Mouse (Mus musculus): ENCODE measurements around the gene Herc6.
"Not testable (repeated sequence)": the region's sequence is repeated elsewhere in the genome, so short reads cannot be mapped to it uniquely, and the experiment has no call there.

Herc6 gene

DNA sequence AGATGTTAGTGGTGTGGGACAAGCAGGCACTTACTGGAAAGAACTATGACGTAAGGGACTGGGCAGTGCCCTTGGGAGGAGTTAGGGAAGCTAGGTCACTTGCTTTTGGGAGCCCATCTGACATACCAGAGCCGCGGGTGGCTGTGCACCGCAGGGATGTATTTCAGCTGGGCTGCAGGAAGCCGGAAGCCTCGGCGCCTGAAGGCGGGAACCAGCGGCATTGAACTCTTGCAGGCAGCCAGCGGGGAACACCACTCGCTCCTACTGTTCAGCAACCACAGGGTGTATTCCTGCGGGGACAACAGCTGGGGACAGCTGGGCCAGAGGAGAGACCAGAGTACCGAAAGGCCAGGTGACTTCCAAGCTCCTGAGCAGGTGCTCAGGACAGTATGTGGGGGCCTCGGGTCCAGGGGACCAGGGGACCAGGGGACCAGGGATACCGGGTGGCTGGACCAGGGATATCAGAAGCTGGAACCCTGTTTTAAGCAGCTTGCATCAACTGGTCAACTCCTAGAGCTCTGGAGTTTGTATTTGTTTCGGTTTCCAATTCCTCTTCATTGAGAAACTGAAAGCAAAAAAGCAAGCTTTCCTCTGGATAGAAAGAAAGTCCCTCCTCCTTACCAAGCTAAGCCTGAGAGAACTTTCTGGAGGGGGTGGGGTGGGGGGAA lies at the start of gene Herc6:
TSS of gene Herc6 (plus strand) at position 120 of the 668 bp plus-strand sequence.
- in situ Hi-C loops (cut with MboI; ENCODE audit: low pct_unique_long_range_greater_than_20kb in 1 of 2, low sequenced_read_pairs in 2 of 2, unreplicated experiment in 1 of 2) = no loop called here

DNA sequence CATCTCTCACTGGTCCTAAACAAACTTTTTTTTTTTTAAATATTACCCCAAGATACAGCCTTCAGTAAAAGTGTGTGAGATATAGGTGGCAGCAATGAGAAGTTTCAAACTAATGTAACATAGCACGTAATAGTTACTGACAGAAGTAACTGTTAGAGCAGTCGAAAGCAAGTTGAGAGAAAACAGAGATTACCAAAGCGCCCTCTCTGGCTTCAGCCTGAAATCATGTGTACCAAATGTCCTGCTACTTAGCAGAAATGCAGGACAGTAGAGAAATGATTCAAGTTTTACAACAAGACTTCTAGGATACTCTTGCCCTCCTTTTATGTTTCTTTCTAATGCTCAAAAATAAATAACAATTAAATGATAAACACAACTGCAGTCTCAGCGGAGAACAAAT lies 49.8 kb upstream of the Herc6 start:
- in situ Hi-C loops (cut with MboI; ENCODE audit: low pct_unique_long_range_greater_than_20kb in 1 of 2, low sequenced_read_pairs in 2 of 2, unreplicated experiment in 1 of 2) = no loop called here

DNA sequence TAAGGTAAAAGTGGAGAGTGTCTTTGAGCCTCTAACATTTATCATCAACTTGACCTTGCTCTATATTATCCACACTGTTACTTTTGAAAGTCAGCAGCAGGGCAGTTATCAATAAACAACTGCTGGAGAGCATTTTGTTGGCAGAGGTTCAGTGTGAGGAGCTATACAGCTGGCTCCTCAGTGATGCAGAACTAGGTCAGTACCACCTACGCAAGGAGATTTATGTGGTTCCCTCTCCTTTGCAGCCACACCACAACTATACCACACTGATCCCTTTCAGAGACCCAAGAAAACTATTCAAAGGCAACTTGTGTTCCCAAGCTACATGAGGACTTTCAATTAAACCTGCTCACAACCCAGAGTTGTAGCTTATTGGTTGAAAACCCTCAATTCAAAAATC lies 49.4 kb upstream of the Herc6 start:
- in situ Hi-C loops (cut with MboI; ENCODE audit: low pct_unique_long_range_greater_than_20kb in 1 of 2, low sequenced_read_pairs in 2 of 2, unreplicated experiment in 1 of 2) = no loop called here

DNA sequence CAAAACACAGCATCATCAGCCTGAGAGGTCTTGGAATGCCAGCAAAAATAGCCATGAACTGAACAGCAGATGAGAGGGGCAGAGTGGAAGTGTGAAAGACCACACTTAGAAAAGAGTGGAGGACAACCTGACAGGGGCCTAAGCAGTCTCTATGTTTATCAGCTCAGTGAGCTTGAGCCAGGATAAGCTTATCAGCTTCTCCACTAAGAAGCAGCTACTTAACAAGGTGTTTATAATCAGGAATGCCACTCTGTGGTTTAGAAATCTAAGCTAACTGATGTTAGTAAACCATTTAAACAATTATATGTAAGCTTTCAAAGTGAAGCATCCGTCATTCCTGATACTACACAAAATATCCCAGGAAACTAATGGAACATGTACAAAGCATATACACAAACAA lies 48.8 kb upstream of the Herc6 start:
- in situ Hi-C loops (cut with MboI; ENCODE audit: low pct_unique_long_range_greater_than_20kb in 1 of 2, low sequenced_read_pairs in 2 of 2, unreplicated experiment in 1 of 2) = no loop called here

DNA sequence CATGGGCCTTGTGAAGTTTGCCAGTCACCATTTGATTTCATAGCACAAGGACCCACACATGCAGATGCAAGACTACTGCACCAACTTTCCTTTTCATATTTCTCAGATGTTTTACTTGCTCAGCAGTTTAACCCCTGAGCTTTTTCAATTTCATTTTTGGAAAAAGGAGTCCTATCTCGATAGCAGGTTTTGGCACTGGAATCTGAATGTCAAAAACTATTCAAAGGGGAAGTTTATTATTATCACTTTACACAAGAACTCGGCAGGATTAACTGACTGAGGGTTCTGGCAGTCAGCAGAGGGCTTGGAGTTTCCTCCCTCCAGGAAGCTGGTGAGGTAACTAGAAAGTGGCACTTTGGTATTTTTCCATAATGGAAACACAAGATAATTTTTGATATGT lies 47.4 kb upstream of the Herc6 start:
- in situ Hi-C loops (cut with MboI; ENCODE audit: low pct_unique_long_range_greater_than_20kb in 1 of 2, low sequenced_read_pairs in 2 of 2, unreplicated experiment in 1 of 2) = no loop called here

DNA sequence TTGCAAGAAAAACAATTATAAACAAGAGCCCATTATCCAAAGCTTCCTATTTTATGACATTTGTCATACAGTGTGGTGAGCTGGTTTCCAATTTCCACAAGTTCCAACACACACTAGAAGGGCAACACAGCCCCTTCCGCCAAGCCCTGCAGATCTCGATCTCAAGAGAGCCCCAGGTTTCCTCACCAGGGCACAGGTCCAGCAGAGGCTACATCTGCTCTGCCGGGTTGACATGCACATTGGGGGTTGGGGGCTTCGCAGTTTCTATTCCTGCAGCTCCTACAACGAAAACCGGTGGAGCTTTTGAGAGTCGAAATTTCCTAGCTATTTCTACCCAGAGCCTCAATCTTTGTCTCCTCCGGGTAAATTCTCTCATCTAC lies 46.6 kb upstream of the Herc6 start:
- in situ Hi-C loops (cut with MboI; ENCODE audit: low pct_unique_long_range_greater_than_20kb in 1 of 2, low sequenced_read_pairs in 2 of 2, unreplicated experiment in 1 of 2) = no loop called here

DNA sequence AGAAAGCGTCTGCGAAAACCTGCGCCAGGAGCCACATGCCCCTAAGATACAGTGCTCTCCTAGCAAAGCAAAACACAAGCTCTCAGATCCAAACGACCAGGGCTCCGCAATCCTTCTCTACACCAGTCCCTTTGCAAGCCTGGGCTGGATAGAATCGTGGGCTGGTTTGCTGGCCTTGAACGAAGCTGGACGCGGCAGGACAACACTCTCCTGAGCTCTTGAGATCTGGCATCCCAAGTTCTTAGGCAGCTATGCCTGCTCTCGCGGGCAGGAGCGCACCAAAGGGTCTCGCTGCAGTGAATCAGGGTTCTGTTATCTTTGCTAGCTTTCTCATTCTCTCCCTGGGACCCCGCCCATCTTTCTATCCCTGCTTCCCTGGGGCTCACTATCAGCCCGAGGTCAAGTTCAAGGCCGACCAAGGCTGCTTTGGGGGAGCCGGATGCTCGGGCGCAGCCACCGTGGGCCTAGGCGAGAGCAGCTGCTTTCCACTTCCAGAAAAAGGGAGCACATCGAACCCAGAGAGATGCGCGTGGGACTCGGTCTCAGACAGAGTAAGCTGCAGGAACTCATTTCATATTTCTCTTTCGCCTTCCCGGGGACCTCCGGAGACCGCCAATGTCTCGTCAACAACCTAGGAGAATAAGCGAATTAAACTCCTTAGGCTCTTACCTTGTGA lies 46.1 kb upstream of the Herc6 start:
- in situ Hi-C loops (cut with MboI; ENCODE audit: low pct_unique_long_range_greater_than_20kb in 1 of 2, low sequenced_read_pairs in 2 of 2, unreplicated experiment in 1 of 2) = no loop called here

DNA sequence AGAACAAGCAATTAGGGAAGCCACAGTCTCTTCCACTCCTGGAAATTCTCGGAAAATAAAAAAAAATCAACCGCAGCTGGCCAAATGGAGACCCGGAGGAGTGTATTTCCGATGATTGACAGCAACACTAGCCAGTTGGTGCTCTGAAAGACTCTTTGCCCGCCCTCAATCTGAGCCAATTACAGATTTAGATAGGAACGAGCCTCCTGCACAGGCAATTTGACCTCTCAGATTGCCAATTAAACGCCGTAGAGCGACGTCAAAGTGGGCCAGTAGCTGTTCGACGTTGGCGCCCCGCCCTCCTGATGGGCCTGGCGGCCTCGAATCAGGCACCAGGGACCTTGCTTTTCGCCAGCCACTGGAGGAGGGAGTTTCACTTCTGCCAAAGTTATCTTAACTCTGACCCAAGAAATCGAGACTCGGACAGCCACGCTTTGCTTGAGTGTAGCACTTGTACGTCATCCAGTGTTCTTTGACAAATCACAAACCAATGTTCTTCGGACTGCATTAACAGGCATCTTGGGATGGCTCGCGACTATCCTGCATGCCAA lies 45.3 kb upstream of the Herc6 start, which contains the start of gene Ppm1k:
TSS of gene Ppm1k (minus strand) at position 83 of the 551 bp plus-strand sequence.
- in situ Hi-C loops (cut with MboI; ENCODE audit: low pct_unique_long_range_greater_than_20kb in 1 of 2, low sequenced_read_pairs in 2 of 2, unreplicated experiment in 1 of 2) = no loop called here

DNA sequence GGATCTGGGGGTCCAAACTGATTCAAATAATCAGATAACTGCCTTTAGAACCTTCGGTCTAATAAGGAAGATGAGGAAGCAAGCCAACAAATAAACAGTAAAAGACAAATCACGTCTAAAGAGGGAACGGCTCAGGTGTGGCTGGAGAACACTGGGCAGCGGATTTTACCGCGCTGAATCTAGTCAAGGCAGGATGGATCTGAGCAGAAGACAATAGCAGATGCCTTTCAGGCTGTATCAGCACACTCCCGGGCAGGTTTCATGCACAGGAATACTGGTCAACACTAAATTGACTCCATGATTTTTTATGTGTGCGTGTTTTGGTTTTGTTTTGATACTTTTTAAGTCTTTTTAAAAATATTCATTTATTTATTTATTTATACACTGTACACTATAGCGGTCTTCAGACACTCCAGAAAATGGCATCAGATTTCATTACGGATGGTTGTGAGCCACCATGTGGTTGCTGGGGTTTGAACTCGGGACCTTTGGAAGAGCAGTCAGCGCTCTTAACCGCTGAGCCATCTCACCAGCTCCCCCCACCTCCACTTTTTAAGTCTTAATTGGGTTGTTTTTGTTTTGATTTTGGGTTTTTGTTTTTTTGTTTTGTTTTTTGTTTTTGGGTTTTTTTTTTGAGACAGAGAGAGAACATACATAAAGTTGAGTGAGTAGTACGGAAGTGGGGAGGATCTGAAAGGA lies 44.7 kb upstream of the Herc6 start:
- in situ Hi-C loops (cut with MboI; ENCODE audit: low pct_unique_long_range_greater_than_20kb in 1 of 2, low sequenced_read_pairs in 2 of 2, unreplicated experiment in 1 of 2) = no loop called here

DNA sequence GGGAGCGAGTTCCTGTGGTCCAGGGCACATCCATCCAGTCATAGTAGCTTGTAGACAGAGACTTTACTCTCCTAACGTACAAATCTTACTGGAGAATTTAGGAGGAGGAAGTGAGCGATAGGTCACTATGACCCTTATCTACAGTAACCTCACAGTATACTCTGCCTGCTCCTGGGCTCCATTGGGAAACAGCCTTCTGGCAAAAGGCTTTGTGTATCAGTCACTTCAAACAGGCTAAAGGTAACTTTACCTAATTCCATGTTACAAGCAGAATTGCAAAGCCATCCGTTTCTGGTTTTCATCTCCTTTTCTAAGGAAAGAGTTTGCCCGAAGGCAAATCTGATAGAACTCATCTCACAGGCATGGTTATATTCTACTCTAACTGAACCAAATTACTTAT lies 42.9 kb upstream of the Herc6 start:
- in situ Hi-C loops (cut with MboI; ENCODE audit: low pct_unique_long_range_greater_than_20kb in 1 of 2, low sequenced_read_pairs in 2 of 2, unreplicated experiment in 1 of 2) = no loop called here

DNA sequence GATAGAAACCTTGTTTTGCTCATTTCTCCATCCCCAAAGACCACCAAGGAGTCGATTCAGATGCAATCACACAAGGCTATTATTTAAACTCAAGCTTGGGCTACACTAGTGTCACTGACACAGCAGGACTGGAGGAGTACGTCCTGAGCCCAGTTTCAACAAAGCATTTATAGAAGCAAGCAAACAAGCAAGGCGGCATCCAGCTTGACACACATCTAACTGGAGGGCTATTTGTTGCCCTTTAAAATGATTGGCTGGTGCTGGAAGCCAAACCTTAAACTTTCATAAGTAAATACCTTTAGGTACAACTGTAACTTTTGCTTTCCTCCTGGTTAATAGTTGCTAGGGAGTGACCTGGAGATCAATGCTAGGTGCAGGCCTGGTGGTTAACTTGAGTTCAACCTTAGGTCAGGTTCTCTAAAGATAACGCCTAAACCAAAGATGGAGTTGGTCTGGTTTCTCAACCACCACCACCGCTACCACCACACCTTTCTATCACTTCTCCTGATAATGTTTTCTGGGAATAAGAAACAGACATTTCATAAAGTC lies 39.8 kb upstream of the Herc6 start:
- in situ Hi-C loops (cut with MboI; ENCODE audit: low pct_unique_long_range_greater_than_20kb in 1 of 2, low sequenced_read_pairs in 2 of 2, unreplicated experiment in 1 of 2) = no loop called here

DNA sequence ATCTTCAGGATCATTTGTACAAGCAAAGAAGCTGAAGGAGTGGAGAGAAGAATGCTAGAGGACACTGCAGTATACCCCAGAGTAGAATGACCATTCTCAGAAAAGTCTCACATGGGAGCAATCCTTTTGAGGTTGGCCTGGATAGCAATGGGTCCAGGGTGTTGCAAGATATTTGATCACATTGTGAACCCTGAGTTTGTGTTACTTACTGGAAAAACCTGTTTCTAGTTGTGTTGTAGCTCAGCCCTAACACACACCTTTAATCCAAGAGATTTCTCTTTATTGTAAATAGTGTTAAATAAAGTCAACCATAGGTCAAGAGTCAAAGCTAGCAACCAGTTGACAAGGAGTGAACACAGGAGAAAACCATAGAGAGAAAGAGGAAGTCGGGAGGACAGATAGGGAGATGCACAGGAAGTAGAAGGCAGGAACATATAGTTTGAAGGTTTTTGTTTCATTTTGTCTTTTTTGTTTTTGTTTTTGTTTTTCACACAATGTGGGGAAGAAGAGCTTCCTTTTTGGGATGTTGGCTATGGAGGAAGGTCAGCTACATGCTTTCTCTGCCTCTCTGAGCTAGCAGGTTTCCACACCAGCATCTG lies 39.0 kb upstream of the Herc6 start:
- in situ Hi-C loops (cut with MboI; ENCODE audit: low pct_unique_long_range_greater_than_20kb in 1 of 2, low sequenced_read_pairs in 2 of 2, unreplicated experiment in 1 of 2) = no loop called here

DNA sequence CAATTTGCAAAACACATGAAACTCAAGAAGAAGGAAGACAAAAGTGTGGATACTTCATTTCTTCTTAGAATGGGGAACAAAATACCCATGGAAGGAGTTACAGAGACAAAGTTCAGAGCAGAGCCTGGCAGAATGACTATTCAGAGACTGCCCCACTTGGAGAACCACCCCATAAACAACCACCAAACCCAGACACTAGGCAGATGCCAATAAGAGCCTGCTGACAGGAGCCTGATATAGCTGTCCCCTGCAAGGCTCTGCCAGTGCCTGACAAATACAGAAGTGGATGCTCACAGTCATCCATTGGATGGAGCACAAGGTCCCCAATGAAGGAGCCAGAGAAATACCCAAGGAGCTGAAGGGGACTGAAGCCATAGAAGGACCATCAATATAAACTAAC lies 37.2 kb upstream of the Herc6 start:
- in situ Hi-C loops (cut with MboI; ENCODE audit: low pct_unique_long_range_greater_than_20kb in 1 of 2, low sequenced_read_pairs in 2 of 2, unreplicated experiment in 1 of 2) = not testable (repeated sequence)

DNA sequence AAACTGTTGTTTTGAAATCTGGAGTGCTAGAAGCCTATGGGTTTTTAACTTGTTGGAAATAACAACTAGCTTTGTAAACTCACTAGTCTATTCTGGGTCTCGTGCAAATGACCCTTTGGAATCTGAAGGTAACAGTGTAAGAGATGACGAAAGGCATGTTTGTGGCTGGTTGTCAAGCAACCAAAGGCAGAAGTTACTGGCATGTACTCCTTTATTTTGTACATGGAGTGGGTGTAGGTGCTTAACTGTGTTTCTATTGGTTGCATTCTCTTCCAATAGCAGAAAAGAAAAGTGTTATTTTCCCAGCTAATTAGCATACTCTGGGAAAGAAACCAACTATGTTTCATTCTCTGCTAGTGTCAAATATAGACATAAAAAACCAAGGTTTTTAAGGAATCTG lies 35.9 kb upstream of the Herc6 start:
- in situ Hi-C loops (cut with MboI; ENCODE audit: low pct_unique_long_range_greater_than_20kb in 1 of 2, low sequenced_read_pairs in 2 of 2, unreplicated experiment in 1 of 2) = no loop called here

DNA sequence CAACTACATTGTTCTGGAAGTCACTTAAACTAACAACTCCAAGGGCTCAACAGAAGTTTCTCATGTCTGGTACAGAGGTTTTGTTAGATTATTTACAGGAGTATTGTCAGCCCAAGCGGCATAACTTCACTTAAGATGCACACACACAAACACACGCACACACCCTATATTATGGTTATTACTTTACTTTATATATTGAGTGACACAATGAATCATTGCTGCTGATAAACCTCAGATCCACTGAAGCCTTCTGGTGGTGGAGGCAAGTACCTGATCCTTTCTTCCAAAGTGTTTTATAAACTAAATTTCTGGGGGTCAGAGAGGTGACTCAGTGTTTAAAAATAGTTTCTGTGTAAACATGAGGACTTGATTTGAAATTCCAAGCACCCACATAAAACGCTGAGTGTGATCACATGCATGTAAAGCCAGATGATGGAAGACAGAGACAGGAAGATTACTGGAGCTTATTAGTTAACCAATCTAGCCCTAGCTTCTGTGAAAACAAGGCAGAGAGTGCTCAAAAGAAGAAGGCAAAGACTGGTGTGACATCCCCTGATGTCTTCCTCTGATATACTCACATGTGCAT lies 29.5 kb upstream of the Herc6 start:
- in situ Hi-C loops (cut with MboI; ENCODE audit: low pct_unique_long_range_greater_than_20kb in 1 of 2, low sequenced_read_pairs in 2 of 2, unreplicated experiment in 1 of 2) = loop anchor here in 1 of 2 experiments (25.0 kb wide), 1 partner anchor 739 kb away; no protein-coding TSS in a partner anchor

DNA sequence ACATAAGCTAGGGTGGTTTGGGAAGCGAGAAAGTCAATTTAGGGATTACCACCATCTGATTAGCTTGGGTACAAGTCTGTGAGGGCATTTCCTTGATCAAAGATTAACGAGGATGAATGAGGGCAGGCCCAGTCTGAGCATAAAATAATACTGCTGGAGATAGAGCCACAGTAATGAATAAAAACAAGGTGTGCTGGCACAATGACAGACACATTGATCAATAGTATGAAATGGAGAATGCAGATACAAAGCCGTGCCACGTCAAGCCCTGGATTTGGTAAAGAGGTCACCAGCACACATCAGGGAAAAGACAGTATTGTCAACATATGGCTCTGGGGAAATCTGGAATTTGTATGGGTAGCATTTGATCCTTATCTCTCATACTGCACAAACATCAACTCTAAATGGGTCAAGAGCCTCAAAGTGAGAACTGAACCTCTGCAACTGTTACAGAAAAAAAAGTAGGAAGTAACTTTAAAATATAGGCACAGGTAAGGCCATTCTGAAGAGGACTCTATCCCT lies 22.9 kb upstream of the Herc6 start:
- in situ Hi-C loops (cut with MboI; ENCODE audit: low pct_unique_long_range_greater_than_20kb in 1 of 2, low sequenced_read_pairs in 2 of 2, unreplicated experiment in 1 of 2) = loop anchor here in 1 of 2 experiments (25.0 kb wide), 1 partner anchor 746 kb away; no protein-coding TSS in a partner anchor

DNA sequence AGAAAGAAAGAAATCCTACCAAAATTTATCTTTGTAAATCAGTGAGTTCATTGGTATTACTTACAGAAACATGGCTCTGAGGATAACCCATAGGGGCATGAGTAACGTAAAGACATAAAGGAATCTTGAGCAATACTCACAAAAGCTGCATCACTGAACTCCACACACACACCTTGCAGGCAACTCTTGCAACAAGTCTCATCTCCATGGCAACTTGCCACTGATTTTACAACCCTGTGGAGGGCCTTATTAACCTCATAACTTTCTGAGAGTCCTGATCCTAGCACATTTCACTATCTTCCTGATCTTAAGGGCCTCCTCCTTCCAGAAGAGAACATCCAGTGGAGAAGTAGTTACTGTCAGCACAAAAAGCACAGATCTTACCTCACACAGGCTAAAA lies 17.3 kb upstream of the Herc6 start:
- in situ Hi-C loops (cut with MboI; ENCODE audit: low pct_unique_long_range_greater_than_20kb in 1 of 2, low sequenced_read_pairs in 2 of 2, unreplicated experiment in 1 of 2) = loop anchor here in 1 of 2 experiments (25.0 kb wide), 1 partner anchor 751 kb away; no protein-coding TSS in a partner anchor

DNA sequence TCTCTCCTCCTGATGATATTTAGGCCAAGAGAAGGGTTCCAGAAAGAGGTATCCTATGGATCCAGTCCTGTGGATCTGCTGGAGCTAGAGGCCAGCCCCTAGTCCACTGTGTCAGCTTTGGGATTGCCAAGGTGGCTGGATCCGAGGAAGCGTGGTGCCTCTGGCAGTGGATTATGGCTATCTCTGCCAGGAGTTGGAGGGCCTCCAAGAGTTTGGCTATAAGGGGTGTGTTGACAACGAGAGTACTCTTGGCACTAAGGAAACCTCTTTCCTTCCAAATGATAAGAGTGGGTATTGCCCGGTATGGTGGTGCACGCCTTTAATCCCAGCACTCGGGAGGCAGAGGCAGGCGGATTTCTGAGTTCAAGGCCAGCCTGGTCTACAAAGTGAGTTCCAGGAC lies 15.3 kb upstream of the Herc6 start:
- in situ Hi-C loops (cut with MboI; ENCODE audit: low pct_unique_long_range_greater_than_20kb in 1 of 2, low sequenced_read_pairs in 2 of 2, unreplicated experiment in 1 of 2) = loop anchor here in 1 of 2 experiments (25.0 kb wide), 1 partner anchor 753 kb away; no protein-coding TSS in a partner anchor
